Mouse (Mus musculus) R1 (cell line): ENCODE results near the gene Nme9.

Experiments
- DNase-seq: peaks from one replicate; pipeline ENCODE4 v3.0.0-alpha.2; 2018; ENCODE audit warnings: low read depth, low spot score

Nme9 gene

GRCm38 (mm10) chr9:99436182-99437030 lies 14.9 kb upstream of the Nme9 start:
- peak; percentile 57 for DNase-seq

- peak; percentile 74 for DNase-seq
These were observed 14.1 kb upstream of the Nme9 start, which contains the start of gene Mras for GRCm38 (mm10) chr9:99437031-99437764. Gene Mras (minus strand): TSS chr9:99437381.

- peak; percentile 47 for DNase-seq
These were observed 13.3 kb upstream of the Nme9 start for GRCm38 (mm10) chr9:99437781-99438565.

GRCm38 (mm10) chr9:99439064-99439463 lies 12.2 kb upstream of the Nme9 start:
- no peak for DNase-seq

- no peak for DNase-seq
These were observed 10.3 kb upstream of the Nme9 start for GRCm38 (mm10) chr9:99440941-99441340.

- DNase-seq, result no peak
These were observed 9.4 kb upstream of the Nme9 start for GRCm38 (mm10) chr9:99441647-99442433.

GRCm38 (mm10) chr9:99444590-99445178 lies 6.6 kb upstream of the Nme9 start:
- DNase-seq, result peak; percentile 85

- no peak for DNase-seq
These were observed 5.0 kb upstream of the Nme9 start for GRCm38 (mm10) chr9:99446259-99446658.

- DNase-seq, result no peak
These were observed 4.0 kb upstream of the Nme9 start for GRCm38 (mm10) chr9:99447323-99447722.

GRCm38 (mm10) chr9:99449886-99450647 lies 1.2 kb upstream of the Nme9 start:
- DNase-seq, result peak; percentile 90

- DNase-seq, result no peak
These were observed 2.9 kb downstream of the Nme9 start for GRCm38 (mm10) chr9:99454211-99454610.

- DNase-seq, result peak; percentile 83
These were observed 7.4 kb downstream of the Nme9 start for GRCm38 (mm10) chr9:99458529-99459208.

- DNase-seq, result no peak
These were observed 8.5 kb downstream of the Nme9 start for GRCm38 (mm10) chr9:99459730-99460129.

- DNase-seq, result no peak
These were observed 13.6 kb downstream of the Nme9 start for GRCm38 (mm10) chr9:99464876-99465275.

- DNase-seq, result no peak
These were observed 17.3 kb downstream of the Nme9 start for GRCm38 (mm10) chr9:99468572-99468971.

- peak; percentile 63 for DNase-seq
These were observed 18.5 kb downstream of the Nme9 start for GRCm38 (mm10) chr9:99469681-99470273.

- DNase-seq, result no peak
These were observed 19.2 kb downstream of the Nme9 start for GRCm38 (mm10) chr9:99470347-99471092.

- no peak for DNase-seq
These were observed 20.1 kb downstream of the Nme9 start for GRCm38 (mm10) chr9:99471334-99471733.
